Mouse (Mus musculus) ES-E14 (cell line): Measurements from ENCODE around the gene Ptpn1.

Experiments
- CHD2 ChIP-seq: IDR thresholded peaks from 2 replicates; pipeline ENCODE4 v1.6.1; 2014; ENCODE audit warnings: mild to moderate bottlenecking, low read depth, low read length, inconsistent platforms
- ZC3H11A ChIP-seq: IDR thresholded peaks from 2 replicates; pipeline ENCODE4 v1.6.1; 2012; ENCODE audit warnings: low read depth, mild to moderate bottlenecking, inconsistent platforms, low read length, borderline replicate concordance

- TF ChIP-seq CHD2, result no peak
- TF ChIP-seq ZC3H11A, result no peak
Observed at GRCm38 (mm10) chr2:167909531-167910177, 22.2 kb upstream of the Ptpn1 start.
